Mouse (Mus musculus) right cerebral cortex, postnatal 36 days (tissue): Measurements from ENCODE around the gene Cyp24a1.

ENCODE experiments used
- DNase-seq, 2 experiments: peaks; one replicate each; pipeline ENCODE4 v3.0.0; 2022; ENCODE audit warnings: low spot score in 2 of 2, mixed read lengths in 1 of 2

Gene Cyp24a1

DNA sequence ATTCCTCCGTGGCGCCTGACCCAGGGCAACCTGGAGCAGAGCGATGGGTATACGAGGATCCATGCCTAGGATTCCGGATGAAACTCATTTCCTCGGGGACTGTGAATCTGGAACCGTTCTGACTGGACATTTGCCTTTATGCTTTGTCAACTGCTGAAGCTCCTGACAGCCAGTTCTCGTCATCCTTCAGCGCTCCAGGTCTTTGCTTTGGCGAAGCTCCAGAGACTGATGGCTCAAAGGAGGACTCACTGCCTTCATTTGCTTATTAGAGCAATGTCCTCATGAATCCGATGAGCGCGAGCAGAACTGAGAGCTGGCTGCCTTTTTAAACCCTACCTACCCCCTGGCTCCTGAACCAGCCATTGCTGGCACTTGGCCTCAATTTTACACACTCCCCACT, 58.2 kb downstream of the Cyp24a1 start:
- DNase-seq = no peak

DNA sequence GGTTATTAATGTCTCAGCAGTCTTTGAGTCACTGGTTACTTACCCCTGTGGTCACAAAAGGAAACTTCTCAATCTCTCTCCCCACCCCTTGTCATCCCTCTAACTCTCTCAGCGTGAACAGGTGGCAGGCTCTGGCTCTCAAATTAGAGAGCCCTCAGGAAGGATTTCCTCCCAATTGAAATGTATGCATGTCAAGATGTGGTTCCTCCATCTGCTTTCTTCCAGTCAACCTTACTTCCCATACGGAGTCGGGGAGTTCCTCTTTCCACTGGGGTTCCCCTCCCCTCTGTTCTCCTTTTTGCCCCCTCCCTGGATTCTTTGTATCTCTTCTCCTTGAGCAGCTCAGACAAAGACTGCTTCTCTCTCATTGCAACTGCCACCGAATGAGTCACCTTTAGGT, 60.7 kb downstream of the Cyp24a1 start:
- DNase-seq = no peak
